Mouse (Mus musculus) right cerebral cortex, adult 2 months (tissue): ENCODE measurements around the gene Osbpl2.

ENCODE experiments used
- DNase-seq, 2 experiments: peaks; one replicate each; pipeline ENCODE4 v3.0.0; 2021 to 2022; ENCODE audit warnings: low spot score in 2 of 2

Osbpl2 gene

GRCm38 (mm10) chr2:180201303-180201702 lies 82.2 kb downstream of the Osbpl2 start:
- DNase-seq = no peak

DNA sequence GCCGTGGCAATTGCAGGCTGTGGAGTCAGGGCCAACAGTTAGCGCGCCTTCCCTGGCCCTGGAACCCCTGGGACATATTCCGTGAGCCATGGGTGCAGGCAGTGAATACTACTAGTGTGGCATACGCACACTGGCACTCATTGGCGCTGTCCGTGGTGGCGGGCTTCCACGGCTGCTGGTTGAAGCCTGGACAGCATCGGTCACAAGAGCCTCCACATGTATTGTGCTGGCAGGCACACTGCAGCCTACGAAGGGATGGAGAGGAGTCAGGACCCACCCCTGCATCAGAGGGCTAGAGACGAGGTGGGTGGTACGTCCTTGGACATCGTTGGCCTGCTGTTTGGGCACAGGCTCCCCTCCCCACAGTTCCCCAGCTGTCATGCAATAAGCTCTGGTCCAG lies 83.2 kb downstream of the Osbpl2 start:
- no peak for DNase-seq

- DNase-seq = no peak
Measured at GRCm38 (mm10) chr2:180202805-180203204, 83.7 kb downstream of the Osbpl2 start.

DNA sequence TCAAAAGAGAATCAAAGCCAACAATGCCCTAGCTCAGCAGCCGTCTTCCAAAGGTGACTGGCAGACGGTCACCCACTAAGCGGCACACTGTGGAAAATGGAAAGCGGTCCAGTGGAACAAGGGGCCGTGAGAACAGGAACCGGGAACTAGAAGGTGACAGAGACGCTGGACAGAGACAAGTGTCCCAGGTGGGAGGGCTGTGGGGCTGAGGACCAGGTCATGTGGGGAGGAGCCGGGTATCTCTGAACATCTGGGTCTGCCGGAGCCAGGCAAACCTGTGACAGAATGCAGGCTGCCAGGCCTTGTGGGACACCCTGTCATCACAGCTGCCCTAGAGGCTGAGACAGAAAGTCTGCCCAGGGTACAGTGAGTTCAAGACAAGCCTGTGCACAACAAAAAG lies 85.4 kb downstream of the Osbpl2 start:
- no peak for DNase-seq

- DNase-seq = no peak
Measured at GRCm38 (mm10) chr2:180205083-180205955, 86.2 kb downstream of the Osbpl2 start.

DNA sequence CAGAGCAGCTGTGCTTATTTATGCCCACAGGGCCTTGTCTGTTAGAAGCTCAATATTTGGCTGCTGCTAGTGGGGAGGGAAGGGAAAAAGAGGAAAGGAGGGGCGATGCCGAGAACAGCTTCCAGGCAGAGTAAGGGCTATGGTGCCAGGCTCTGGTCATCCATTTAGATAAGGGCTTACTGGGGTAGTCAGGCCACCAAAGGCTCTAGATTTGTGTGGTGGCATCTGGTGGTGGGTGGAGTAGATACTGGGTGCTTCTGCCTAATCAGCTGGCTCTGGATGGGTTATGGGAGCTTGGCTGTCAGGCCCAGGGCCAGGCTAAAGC lies 86.8 kb downstream of the Osbpl2 start:
- no peak for DNase-seq

DNA sequence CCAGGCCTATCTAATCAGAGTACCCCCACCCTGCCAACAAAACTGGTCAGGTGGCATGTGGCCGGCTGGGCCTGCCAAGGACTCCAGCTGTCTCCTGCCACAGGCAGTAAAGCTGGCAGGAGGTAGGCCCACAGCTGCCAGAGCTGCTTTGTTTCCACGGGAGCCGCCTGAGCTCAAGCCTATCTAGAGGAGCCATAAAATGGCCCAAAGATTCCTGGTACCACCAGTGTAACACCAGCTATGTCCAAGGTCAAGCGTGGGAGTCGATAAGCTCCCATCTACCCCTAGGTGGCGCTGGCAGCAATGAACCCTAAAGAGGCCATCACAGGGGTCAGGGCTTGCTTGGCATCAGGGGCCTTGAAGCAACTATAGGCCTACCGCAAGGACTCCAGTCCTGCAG lies 88.7 kb downstream of the Osbpl2 start:
- no peak for DNase-seq

GRCm38 (mm10) chr2:180208976-180209375 lies 89.9 kb downstream of the Osbpl2 start:
- no peak for DNase-seq

DNA sequence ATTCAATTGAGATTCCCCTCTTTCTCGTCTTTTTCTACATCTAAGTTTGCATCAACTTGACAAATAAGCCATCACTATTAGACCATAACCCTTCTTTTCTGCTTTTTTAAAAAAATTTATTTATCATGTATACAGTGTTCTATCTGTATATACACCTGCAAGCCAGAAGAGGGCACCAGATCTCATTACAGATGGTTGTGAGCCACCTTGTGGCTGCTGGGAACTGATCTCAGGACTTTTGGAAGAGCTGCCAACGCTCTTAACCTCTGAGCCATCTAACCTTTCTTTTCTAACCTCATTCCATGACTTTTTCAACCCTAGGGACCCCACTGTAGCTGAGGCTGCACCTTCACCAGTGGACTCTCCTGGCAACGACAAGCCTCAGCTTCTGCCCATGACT lies 93.1 kb downstream of the Osbpl2 start:
- DNase-seq = no peak
